Mouse (Mus musculus): ENCODE results near the gene Sox10. TPM values are rescaled to one million over a fixed set of nuclear protein-coding genes. Genes with fewer than 3 reads are reported as not detected.

The Sox10 gene
- 1 to 10 TPM; 1.6 to 2.4 TPM for total RNA-seq (2021)

DNA sequence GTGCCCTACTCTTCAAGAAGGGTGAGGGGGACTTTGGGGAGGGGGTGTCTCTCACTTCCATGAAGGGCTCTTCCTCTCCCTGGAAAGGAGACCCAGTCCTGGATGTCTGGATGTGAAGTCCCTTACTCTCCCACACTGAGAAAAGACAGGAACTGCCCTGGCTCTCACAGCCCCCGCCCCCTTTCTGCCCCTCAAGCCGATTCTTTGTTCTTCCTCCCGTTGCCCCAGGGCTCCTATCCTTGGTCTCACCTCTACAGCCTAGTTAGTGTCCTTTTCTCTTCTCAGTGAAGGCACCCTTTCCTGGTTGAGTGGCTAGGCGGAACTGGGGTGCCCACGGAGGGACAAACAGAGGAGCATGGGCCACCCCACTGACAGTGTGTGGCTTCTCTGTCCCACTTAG, at the start of gene Sox10:
Sox10 (minus strand) TSS at position 101 of the 400 bp plus-strand sequence.
- intact Hi-C loops (cut with DNase I): no loop called here
- no peak for DNase-seq

DNA sequence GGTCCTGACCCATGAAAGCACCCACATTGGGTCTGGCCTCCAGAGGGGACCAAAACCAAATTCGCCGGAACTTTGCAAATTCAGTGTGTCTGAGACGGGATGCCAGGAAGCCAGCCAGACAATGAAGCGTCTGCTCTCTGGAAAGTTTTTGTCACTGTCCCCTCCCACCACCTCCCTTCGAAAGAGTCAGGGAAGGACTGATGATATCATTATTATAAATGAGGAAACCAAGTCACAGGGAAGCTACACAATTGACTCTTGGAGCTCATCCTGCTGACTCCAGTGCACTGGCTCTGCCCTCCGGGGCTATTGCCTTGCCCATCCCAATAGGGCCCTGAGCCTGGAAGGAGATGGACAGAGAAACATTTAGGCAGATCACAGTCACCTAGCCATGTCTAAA, 48.6 kb upstream of the Sox10 start:
- no peak for DNase-seq
- intact Hi-C loops (cut with DNase I): no loop called here

DNA sequence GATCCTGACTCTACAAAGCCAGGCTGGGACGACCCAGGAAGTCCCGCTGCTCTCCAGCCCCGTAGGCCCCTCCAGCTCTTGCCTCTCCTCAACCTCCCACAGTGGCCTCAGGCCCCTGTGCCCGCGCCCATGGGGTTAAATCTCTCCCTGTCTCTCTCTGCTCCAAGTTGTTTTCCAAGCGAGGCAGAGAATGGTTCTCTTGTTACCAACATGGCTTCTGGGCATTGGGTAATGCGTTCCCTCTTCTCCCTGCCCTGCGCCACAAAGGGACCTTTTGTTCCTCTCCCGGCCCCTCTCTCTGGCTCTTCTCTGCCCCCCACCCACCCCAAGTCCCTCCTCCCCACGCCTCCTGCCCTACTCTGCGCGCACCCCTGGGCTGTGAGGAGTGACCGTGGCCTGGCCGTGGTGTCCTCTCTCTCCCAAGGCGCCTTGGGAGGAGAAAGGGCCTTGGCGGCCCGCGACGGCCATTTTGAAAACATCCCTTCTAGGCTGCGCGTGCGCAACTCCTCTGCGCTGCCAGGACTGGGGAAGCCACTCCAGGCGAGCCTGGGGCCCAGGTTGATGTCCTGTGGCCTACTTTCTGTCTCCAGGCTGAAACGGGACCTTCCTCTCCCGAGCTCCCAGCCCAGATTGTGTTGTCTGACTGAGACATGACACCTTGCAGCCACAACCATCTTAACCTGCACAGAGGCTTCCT, 47.9 kb upstream of the Sox10 start:
- intact Hi-C loops (cut with DNase I): no loop called here
- no peak for DNase-seq

- no peak for DNase-seq
Observed at GRCm38 (mm10) chr15:79210357-79210756, 45.3 kb upstream of the Sox10 start.

GRCm38 (mm10) chr15:79208758-79209439, 43.9 kb upstream of the Sox10 start:
- DNase-seq: peak; percentile 37 to 41
- intact Hi-C loops (cut with DNase I): no loop called here

More at GRCm38 (mm10) chr15:79210357-79210756, 45.3 kb upstream of the Sox10 start:
- intact Hi-C loops (cut with DNase I): no loop called here

GRCm38 (mm10) chr15:79208211-79208610, 43.2 kb upstream of the Sox10 start:
- peak; percentile 42 to 50 for DNase-seq
- intact Hi-C loops (cut with DNase I): no loop called here

DNA sequence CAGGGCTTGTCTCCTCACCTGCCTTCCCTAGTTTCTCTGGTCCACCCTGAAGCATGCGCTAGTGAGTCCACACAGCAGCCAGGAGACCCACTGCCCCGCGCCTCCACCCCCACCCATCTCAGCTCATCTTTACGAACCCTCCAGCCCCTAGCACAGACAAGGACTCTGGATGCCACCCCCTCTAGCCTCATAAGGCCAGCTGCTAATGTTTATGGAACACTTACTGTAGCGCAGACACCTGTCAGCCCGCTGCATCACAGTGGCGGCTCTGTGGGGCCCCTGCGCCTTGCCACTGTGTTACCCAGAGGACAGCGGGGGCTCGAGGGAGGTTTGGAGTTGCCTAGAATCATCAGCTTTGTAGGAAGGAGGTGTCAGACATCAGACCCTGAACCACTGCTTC, 37.5 kb upstream of the Sox10 start:
- intact Hi-C loops (cut with DNase I): no loop called here
- DNase-seq: no peak

DNA sequence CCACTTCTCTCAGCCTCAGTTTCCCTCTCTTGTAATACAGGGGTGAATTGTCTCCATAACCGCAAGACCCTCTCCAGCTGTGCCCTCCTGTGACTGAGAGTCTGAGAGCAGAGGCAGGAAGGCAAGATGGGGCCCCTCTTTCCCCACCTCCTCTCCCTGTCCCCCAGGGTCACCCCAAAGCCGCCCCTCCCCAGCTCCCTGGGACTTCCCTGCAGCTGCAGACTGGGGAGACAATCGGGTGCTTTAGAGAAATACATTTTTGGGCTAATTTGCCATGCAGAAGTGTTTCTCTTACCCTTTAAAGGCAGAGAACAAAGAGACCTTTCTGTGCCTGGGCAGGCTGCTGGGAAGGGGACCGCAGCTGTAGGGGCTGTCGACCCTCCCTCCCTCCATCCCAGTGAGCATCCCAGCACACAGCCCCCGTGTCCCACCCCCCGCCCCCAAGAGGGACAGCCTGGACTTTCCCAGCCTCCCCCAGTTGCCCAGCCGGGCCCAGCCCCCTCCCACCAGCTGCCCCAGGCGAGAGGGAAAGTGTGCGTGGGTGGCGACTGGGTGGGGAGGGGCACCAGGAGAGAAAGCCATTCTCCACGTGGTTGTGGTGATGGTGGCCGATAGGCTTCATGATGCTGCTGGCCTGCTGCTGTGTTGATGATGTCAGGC, 36.6 kb upstream of the Sox10 start:
- intact Hi-C loops (cut with DNase I): no loop called here
- no peak for DNase-seq

DNA sequence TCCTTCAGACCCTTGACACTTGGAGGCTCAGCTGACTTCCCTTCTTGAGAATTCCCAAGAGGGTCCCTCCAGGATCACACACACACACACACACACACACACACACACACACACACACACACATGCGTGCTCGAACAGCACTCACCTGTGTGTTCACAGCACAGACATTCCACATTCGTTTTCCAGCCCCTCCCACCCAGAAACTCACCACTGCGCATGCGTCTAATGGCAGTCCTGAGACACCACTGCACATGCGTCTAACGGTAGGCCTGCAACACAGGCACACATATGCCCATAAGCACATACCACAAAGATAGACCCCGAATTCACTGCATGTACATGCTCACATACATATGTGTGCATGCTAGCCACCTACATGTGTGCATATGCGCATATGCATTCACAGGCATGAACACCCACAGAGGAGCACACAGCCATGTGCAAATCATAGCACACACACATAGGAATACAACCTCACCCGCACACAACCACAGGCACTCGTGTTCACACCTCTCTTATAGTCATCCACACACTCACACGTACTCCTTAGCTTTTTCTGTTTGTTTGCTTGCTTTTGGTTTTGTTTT, 34.4 kb upstream of the Sox10 start:
- no peak for DNase-seq
- intact Hi-C loops (cut with DNase I): no loop called here

DNA sequence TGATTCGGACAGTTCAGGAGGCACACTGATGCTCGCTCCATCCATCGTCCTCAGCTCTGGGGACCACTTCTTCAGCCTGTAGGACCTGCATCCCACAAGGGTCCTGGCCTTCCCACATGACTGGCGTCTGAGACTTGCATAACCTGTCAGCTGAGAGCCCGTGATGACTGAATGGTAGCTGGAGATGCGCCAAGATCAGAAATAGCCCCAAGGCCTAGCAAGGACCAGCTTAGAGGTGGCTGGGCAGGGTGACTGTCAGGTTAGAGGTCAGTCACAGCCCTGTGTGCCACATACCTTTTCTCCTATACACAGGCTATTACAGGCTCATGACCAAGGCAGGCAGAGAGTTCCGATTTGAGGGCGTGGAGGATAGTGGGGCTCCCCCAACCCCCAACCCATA, 30.5 kb upstream of the Sox10 start:
- peak; percentile 75 to 84 for DNase-seq
- intact Hi-C loops (cut with DNase I): no loop called here

GRCm38 (mm10) chr15:79194946-79195345, 29.9 kb upstream of the Sox10 start:
- peak in 1 of 2 experiments; percentile 21 for DNase-seq

GRCm38 (mm10) chr15:79194048-79194447, 29.0 kb upstream of the Sox10 start:
- peak; percentile 25 to 35 for DNase-seq
- intact Hi-C loops (cut with DNase I): no loop called here

More at GRCm38 (mm10) chr15:79194946-79195345, 29.9 kb upstream of the Sox10 start:
- intact Hi-C loops (cut with DNase I): no loop called here

DNA sequence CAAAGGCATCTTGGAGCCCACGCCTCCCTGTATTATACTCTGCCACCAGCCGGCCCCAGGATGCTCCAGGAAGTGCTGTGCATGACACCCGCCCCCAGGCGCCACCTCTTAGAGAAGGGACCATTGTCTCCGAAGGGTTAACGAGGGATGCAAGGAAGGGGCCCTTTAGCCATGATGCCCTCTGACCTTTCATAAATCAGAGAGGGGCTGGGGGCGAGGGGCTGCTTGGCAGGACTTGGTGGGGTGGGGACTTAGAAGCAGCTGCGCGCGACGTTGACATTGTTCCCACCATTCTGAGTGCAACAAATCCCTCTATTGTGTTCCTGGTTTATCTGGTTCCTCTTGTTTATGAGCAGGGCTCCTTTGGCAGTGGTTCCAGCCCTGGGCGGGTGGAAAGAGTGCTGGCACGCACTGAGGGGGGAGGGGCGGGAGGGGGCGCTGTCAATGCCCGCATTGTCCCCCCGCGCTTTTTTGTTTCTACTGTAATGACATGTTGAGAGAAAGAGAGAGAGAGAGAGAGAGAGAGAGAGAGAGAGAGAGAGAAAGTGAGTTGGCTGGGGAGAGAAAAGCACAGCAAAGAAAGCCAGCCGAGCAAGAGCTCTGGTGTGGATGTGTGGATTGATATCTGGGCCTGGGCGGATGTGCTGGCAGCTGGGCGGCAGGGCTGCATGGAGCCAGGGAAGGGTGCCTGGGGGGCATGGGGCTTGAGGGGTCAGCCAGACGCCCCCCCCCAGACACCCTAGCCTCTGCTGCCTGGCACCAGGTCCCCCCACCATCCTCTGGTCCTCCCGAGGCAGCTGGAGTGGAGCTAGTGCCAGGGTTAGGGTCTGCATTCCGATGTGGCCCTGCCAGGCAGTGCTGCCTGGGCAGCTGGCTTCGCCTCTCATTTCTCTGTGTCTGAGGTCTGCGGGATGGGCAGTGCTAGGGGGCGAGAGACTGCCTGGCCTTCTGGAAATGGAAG, 28.1 kb upstream of the Sox10 start:
- intact Hi-C loops (cut with DNase I): no loop called here
- DNase-seq: peak; percentile 54 to 57

DNA sequence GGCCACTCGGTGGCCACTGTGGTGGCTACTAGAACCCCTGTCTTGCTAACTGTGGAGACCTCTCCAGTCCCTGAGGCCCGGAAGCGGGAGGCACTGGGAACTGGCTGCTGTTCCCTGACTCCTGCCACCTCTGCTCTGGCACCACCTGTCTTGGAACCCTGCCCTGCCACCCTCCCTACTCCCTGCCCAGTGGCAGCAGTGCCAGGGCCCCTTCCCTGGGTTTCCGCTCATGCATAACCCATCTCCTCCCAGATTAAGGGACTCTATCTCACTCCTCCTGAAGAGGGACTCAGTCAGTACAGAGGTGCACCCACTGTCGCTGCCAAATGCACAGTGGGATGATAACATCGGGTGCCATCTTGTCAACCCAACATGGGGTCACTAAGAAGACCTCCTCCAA, 27.4 kb upstream of the Sox10 start:
- intact Hi-C loops (cut with DNase I): no loop called here
- no peak for DNase-seq

DNA sequence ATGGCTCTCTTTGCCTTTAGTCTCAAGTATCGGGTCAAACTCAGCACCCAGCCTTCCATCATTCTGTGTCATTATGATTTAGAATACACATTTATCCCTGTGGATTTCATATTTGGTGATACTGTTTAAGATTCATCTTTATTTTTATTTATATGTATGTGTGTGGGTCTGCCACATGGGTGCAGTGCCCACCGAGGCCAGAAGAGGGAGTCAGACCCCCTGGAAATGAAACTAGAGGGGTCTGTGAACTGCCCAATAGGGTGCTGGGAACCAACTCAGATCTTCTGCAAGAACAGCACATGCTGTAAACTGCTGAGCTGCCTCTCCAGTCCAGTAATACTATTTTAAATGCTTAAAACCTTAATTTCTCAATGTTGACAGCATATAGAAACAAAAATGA, 26.4 kb upstream of the Sox10 start:
- DNase-seq: no peak
- intact Hi-C loops (cut with DNase I): no loop called here

GRCm38 (mm10) chr15:79187819-79188218, 22.8 kb upstream of the Sox10 start:
- intact Hi-C loops (cut with DNase I): no loop called here
- no peak for DNase-seq

GRCm38 (mm10) chr15:79185213-79185612, 20.2 kb upstream of the Sox10 start:
- no peak for DNase-seq
- intact Hi-C loops (cut with DNase I): no loop called here

DNA sequence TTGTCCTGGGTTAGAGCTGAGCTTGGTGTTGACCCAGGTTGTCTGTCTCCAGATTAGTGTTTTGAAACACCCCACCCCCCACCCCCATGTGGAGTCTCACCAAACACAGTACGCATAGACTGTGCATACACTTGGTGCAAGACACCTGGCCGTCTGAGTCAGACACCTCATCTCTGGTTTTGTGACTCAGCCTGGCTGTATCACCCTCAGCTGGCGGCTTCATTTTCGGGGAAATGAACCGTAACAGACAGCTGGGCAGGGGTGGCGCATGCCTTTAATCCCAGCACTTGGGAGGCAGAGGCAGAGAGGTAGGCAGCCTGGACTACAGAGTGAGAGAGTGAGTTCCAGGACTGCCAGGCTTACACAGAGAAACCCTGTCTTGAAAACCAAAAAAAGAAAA, 11.9 kb upstream of the Sox10 start:
- intact Hi-C loops (cut with DNase I): no loop called here
- no peak for DNase-seq

DNA sequence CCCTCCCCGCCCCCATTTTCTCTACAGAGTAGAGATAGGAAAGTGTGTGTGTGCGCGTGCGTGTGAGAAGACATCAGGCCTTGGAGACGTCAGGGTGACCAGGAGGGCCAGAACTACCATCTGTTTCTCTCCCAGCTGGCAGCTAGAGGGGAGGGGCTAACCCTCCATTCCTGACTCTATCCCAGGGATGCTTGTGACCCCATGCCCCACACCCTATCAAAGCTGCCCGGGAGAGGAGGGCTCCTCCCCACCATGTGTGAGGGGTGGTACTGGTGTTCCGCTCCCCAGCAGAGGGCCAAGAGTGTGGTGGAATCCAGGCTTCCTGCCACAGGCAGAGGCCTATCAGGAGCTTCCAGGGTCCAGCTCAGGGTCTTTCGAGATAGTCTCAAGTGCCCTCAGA, 1.7 kb upstream of the Sox10 start:
- DNase-seq: no peak
- intact Hi-C loops (cut with DNase I): no loop called here

DNA sequence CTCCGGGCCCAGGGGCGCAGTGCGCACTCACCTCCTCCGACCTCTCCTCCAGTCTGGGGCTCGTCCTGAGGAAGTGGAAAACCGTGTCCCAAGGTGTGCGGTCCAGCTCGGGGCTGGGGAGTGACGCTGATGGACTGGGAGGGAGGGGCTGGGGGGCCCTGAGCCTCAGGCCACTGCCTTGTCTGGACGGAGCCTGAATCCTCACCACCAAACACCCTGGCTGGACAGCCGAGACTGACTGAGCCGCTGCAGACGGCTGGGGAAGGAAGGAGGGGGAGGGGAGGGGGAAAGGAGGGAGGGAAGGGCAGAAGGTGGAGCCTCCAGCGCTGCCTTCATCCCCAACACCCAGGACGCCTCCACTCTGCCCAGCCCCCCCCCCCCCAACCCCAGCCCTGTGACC, 789 bp downstream of the Sox10 start:
- intact Hi-C loops (cut with DNase I): no loop called here
- DNase-seq: no peak

All from heart, postnatal 10 days (tissue).